Mouse (Mus musculus): Measurements from ENCODE around the gene Gm9573.

Gm9573 gene

DNA sequence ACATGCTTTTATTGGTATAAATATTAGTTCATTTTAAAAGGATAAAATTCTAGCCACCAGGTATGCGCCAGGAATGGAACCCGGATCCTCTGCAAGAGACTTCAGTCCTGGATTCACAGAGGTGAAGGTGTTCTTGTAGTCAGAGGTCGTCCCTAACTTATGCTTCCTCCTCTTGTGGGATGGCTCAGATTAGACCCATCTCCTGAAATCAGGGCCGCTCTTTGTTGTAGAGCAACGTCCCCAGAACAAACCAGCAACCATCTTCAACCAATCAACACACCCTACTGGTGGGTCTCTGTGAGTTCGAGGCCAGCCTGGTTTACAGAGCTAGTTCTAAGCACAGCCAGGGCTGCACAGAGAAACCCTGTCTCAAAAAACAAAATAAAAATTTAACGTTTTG, 32.0 kb downstream of the Gm9573 start:
- peak; percentile 66 for DNase-seq (ENCODE audit: low read depth, low spot score)

DNA sequence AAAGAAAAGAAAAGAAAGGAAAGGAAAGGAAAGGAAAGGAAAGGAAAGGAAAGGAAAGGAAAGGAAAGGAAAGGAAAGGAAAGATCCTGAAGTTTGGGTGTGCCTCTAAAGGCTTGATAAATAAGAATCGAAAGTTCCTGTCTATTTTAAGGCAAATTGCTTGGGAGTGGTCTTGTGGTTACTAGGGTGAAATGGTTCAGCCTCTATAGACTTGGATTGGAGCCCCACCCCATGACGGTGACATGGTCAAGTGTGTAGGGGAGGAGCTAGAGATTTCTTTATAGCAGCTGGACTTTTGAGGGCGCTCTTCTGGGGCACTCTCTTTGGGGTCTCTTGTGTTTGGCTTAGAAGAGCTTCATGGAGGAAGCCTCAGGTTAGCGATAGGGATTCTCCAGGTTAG, 32.7 kb downstream of the Gm9573 start:
- peak; percentile 90 for DNase-seq (ENCODE audit: low read depth, low spot score)

DNA sequence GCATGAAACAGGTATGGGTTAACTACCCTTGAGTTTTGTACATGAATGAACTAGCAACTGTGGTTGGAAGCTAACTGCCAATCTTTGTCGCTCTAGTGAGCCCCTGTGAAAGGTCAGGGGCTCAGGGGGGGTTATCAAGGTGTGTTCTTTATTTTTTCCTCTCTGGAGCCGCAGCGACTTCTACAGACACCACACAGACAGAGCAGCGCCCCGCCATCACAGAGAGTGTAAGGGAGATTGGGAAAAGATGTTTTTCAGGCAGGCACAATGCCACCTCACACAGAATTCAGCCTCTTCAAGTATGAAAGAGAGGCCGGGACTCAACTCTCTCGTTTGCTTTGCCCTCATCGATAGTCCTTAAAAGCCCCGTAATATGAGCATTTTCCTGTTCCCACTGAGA, 34.3 kb downstream of the Gm9573 start:
- DNase-seq (ENCODE audit: low read depth, low spot score), result peak; percentile 51

DNA sequence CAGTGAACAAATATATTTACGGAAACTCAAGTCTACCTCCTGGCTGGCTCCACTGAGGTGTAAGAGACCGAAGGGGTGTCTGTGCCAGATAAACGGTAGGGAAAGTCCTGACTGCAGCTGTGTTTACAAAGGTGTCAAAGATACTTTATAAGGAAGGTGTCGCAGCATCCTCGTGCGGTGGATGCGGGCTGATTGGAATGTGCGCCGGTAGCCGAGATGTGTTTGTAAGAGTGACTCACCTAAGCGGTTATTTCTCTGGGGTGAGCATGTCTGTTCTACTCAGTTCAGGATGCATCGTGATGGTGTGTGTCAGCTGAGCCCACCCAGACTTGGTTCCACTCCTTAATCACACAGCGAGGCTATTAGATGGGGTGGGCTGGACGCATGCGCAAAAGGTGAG, 34.7 kb downstream of the Gm9573 start:
- no peak for DNase-seq (ENCODE audit: low read depth, low spot score)

DNA sequence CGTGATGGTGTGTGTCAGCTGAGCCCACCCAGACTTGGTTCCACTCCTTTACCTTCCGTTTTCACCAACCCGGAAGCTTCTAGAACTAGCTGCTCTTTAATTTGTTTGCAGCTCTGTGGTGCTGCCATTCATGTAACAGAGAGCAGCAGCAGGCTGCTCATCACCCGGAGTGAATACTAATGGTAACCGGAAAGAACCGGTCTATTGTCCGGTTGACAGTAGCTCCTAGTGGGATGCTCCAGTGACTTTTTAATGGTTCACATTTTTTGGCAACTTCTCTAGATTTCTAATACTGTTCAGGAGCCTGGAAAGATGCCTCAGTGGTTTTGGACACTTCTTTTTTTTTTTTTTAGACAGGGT, 35.2 kb downstream of the Gm9573 start:
- DNase-seq (ENCODE audit: low read depth, low spot score), result peak; percentile 59

DNA sequence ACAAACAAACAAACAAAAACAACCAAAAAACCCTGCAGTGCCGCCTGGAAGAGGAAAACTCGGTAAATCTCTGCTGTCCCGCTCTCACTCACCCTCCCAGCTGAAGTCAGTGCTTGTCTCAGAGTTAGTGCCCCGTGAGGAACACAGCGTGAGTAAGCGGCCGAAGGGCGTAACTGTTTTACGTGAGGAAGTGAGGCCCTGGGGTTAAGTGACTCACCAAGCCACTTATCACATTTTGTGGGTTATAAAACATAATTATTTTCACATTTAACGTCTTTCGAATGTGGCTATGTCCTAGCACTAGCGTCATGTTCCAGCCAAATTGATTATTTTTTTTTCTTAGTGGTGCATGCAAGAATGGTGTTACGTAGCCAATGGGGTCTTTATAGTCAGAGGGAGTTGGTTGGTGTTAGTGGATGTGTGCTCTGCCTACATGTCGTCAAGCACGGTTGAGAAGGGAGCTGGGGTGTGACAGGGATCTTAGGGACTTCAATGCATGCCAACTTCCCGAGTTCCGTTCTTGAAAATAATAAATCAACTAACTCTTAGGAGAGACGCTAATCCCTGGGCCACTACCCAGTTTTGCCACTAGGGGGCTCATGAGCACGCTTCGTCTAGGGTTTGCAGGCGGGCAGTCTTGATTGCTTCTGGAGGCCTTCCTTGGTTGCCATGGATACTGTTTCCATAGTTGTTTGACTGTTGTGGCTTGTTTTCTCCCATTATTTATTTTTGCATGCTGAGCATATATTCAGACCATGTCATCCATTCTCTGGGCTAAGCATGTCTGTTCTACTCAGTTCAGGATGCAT, 35.8 kb downstream of the Gm9573 start:
- peak; percentile 93 for DNase-seq (ENCODE audit: low read depth, low spot score)

DNA sequence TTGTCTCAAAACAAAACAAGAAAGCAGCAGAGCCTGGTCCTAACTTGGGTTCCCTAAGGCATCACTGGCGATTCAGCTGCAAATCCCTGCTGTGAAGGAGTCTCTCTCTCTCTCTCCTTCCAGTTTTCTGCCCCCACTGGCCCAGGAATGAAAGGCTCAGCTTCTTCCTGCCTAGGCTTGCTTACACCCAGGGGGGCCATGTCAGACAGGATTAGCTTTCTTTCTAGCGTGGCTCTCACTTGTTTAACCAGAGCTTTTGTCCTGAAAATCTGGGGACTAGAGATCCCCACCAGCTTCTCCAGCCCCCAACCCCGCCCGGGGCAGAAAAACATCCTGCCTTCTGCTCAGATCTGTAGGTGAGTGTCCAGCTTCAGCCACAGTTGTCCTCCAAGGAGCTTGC, 38.0 kb downstream of the Gm9573 start:
- DNase-seq (ENCODE audit: low read depth, low spot score), result no peak

DNA sequence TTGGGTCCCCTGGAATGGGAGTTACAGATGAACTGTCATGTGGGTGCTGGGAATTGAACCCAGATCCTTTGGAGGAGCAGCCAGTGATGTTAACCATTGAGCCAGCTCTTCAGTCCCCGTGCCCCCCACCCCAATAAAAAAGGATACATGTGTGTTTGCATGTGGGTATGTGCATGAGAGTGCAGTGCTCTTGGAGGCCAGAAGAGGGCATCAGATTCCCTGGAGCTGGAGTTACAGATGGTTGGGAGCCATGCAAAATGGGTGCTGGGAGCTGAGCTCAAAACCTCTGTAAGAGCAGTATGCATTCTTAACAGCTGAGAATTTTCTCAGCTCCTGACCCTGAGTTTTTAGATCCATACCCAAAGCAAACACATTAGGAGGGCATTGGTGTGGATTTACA, 39.1 kb downstream of the Gm9573 start:
- peak; percentile 56 for DNase-seq (ENCODE audit: low read depth, low spot score)

DNA sequence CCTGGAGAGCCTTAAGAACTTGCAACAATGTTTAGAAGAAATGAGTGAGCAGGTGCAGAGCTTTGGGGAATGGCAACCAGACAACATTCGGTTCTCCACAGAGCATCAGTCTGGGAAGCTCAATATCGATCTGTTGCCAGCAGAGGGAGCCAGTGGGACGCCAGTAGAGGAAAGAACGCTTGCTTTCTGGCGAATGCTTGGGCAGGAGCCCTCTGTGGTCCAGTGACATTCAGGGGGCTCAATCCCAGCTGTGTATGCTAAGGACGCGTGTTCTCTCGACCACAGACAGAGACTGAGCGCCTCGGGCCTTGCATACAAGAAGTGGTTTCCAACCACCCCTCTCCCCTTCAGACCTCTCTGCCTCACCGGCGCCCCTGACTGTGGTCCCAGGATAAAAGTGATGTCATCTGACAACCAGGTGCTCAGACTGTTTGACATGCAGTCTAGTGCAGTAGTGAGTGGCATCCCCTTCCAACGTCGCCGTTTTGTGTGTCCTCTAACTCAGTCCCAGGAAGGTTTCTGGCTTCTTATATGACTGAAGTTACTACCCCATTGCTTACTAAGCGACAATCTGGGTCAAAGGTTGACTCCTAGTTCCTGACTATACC, 42.0 kb downstream of the Gm9573 start:
- peak; percentile 90 for DNase-seq (ENCODE audit: low read depth, low spot score)

DNA sequence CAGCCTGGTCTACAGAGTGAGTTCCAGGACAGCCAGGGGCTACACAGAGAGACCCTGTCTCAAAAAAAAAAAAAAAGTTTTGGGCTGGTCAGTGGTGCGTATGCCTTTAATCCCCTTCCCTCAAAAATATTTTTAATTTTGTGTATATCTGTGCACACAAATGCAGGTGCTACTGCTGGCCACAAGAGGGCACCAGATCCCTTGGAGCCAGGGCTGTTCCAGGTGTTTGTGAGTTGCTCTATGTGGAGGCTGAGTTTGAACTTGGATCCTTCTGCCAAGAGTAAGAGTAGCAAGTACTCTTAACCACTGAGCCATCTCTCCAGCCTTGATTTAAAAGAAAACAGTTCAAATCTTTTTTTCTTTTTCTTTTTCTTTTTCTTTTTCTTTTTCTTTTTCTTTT, 43.5 kb downstream of the Gm9573 start:
- peak; percentile 64 for DNase-seq (ENCODE audit: low read depth, low spot score)

DNA sequence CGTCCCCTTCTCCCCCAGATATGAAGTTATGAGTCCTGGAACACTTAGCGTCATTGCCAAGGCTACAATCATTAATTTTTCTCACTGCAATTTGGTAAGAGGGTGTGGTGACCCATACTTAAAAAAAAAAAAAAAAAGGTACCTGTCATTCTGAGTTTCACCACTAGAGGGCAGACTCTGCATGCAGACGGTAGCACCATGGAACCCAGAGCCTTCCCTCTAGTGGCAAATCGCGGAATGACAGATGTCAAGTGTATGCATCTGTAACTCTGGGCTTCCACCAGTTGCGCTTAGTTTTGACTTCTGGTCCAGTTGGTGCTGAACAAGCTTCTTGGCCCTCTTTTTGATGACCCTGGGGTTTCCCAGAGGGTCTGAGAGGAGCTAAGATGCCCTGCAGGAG, 48.2 kb downstream of the Gm9573 start:
- DNase-seq (ENCODE audit: low read depth, low spot score), result peak; percentile 95

DNA sequence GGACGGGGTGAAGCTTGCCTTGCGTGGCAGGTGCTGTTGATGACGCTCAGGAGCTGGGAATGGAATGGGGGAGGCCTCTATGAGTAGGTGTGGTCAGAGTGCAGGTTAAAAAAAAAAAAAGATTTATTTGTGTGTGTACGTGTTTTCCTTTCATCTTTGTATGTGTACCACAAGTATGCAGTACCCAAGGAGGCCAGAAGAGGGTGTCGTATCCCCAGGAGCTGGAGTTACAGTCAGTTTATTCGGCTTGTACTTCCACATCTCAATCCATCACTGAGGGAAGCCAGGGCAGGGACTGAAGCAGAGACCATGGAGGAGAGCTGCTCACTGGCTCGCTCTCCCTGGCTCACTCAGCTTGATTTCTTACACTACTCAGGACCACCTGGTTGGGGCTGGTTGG, 55.0 kb downstream of the Gm9573 start:
- DNase-seq (ENCODE audit: low read depth, low spot score), result peak; percentile 74

DNA sequence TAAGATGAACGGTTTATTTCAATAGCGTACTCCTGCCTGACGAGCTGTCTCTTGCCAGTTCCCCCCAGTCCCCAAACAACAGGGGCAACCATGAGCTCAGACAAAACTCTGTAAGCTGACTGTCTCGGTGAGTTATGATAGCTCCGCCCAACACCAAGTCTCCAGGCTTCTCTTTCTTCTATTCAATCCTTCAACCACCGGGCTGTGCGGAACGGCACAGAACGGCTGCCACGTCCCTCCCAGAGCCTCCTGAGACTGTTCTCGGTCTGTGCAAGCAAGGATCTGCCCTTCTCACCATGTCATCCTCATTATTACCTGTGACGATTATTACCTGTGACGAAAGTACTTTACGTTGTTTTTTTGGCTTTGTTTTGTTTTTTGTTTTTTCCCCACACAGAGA, 55.6 kb downstream of the Gm9573 start:
- no peak for DNase-seq (ENCODE audit: low read depth, low spot score)

DNA sequence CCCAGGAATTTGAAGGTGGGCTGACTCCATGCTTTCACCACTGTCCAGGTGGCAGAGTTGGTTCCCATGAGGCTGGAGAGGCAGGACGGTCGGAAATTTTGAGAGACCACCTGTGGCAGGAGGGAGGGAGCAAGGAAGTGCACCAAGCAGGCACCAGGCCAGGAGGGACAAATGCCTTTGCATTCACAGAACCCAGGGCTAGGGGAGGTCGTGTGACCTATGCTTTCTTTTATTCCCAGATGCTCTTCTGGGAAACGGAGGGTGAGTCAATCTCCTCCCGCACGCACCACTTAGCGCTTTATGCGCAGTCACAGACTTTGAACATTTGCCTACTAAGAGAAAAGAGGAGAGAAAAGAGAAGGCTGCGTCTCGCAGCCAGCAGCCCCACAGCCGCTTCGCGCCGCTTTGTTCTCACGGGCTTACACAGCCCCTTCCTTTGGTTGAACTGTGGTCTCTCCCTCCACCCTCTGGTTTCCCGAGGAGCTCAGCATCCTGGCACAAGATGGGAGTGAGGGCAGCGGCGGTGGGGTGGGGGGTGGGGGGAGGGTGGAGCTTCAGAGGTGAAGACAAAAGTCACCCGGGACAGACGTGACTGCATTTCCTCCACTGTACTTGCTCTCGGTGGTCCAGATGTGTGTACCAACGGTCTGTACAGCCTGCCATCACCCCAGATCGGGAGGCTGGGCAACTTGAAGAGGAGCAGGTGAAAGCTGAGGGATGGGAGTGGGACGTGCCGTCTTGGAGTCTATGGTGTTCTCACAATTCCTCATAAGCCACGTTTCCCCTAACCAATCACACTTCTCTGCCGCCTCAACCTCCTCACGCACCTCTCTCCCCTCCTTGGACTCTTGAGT, 57.1 kb downstream of the Gm9573 start:
- no peak for DNase-seq (ENCODE audit: low read depth, low spot score)
